Mouse (Mus musculus): Measurements from ENCODE around the gene Itm2c.

DNA sequence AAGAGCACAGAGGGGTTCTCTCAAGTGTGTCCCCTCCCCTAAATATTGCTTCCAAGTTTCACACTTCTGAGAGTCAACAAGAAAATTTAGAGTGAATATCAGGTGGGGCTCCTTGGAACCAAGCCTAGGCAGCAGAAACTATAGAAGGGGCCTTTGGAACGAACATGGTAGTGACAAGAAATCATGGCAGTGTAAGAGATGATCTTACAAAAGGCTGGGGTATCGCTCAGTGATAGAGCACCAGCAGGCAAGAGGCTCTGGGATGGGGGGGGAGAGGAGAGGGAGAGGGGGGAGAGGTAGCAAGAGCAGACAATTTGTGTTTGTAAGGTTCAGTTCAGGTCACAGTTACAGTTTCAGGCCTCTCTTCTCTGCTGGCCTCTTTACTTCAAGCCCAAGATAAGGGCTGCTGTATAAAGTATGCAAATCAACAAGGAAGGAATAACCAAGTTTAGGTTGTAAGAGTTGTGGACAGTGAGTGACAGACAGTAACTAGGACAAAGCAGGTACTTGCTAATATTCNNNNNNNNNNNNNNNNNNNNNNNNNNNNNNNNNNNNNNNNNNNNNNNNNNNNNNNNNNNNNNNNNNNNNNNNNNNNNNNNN is 55.1 kb downstream of the Itm2c start:
- TF ChIP-seq GATA1 (IDR thresholded peaks at IDR 0.05; ENCODE audit: low read length): no peak
- TF ChIP-seq TAL1 (IDR thresholded peaks at IDR 0.05; ENCODE audit: low read length): no peak
